Mouse (Mus musculus): ENCODE data around the gene Il2rb. TPM values are rescaled to one million over a fixed set of nuclear protein-coding genes. Genes with fewer than 3 reads are reported as not detected.
A peak's percentile ranks its signal among the peaks of the same experiment; 100 is the strongest.

The Il2rb gene
- total RNA-seq, 1 experiment: 0.62 TPM

GRCm38 (mm10) chr15:78436380-78437192 is 58.5 kb downstream of the Il2rb start:
- H3K27ac ChIP-seq (ENCODE audit: insufficient read depth, low read depth, low read length, poor library complexity, severe bottlenecking): no peak overlapping the region
- H3K9ac ChIP-seq (ENCODE audit: insufficient read depth, low read depth, low read length, poor library complexity, severe bottlenecking): no peak overlapping the region
- DNase-seq (ENCODE audit: low read depth, low spot score): no peak
- in situ Hi-C loops (cut with MboI; ENCODE audit: low sequenced_read_pairs in 2 of 2, unreplicated experiment in 2 of 2): no loop called here
- H3K36me3 ChIP-seq (ENCODE audit: control insufficient read depth, insufficient read depth, low read length, poor library complexity, severe bottlenecking): peaks cover 13% of the 10 kb centered on the region; the same call in 1 of the 2 replicates
- H3K4me1 ChIP-seq (ENCODE audit: control insufficient read depth in 2 of 2, insufficient read depth in 2 of 2, low read length in 2 of 2, poor library complexity in 1 of 2): peaks cover 0 to 19% of the 10 kb centered on the region in 2 experiments; a peak in 2 of 4 replicates
- TF ChIP-seq ZNF384 (IDR thresholded peaks at IDR 0.05; ENCODE audit: low read depth, low read length) (no peak), CHD2 (IDR thresholded peaks at IDR 0.05; ENCODE audit: low read depth, low read length) (no peak), ZC3H11A (IDR thresholded peaks at IDR 0.05; ENCODE audit: borderline replicate concordance, low read depth, low read length) (no peak), HCFC1 (IDR thresholded peaks at IDR 0.05; ENCODE audit: borderline replicate concordance, insufficient read depth, low read length) (no peak), MAFK (IDR thresholded peaks at IDR 0.05; ENCODE audit: insufficient read depth, low read depth, low read length) (no peak)
- peak overlapping the region; percentile 28 to 44; a peak in 3 of 4 replicates for H3K4me3 ChIP-seq (ENCODE audit: insufficient read depth in 1 of 2, low read depth in 1 of 2, low read length in 2 of 2, poor library complexity in 1 of 2, severe bottlenecking in 1 of 2)
- no peaks in the 10 kb centered on the region for H3K9me3 ChIP-seq (ENCODE audit: control insufficient read depth, insufficient read depth, low read depth, low read length)

GRCm38 (mm10) chr15:78435681-78436080 is 59.4 kb downstream of the Il2rb start:
- in situ Hi-C loops (cut with MboI; ENCODE audit: low sequenced_read_pairs in 2 of 2, unreplicated experiment in 2 of 2): no loop called here
- no peak for TF ChIP-seq ZC3H11A (IDR thresholded peaks at IDR 0.05; ENCODE audit: borderline replicate concordance, low read depth, low read length)
- TF ChIP-seq MAFK (IDR thresholded peaks at IDR 0.05; ENCODE audit: insufficient read depth, low read depth, low read length): no peak
- TF ChIP-seq HCFC1 (IDR thresholded peaks at IDR 0.05; ENCODE audit: borderline replicate concordance, insufficient read depth, low read length): no peak
- TF ChIP-seq CHD2 (IDR thresholded peaks at IDR 0.05; ENCODE audit: low read depth, low read length): no peak
- TF ChIP-seq ZNF384 (IDR thresholded peaks at IDR 0.05; ENCODE audit: low read depth, low read length): no peak
- Histone ChIP-seq H3K4me1 (ENCODE audit: control insufficient read depth in 2 of 2, insufficient read depth in 2 of 2, low read length in 2 of 2, poor library complexity in 1 of 2) (peaks cover 0 to 20% of the 10 kb centered on the region in 2 experiments; a peak in 2 of 4 replicates), H3K27ac (ENCODE audit: insufficient read depth, low read depth, low read length, poor library complexity, severe bottlenecking) (no peak overlapping the region), H3K9me3 (ENCODE audit: control insufficient read depth, insufficient read depth, low read depth, low read length) (no peaks in the 10 kb centered on the region), H3K36me3 (ENCODE audit: control insufficient read depth, insufficient read depth, low read length, poor library complexity, severe bottlenecking) (peaks cover 13% of the 10 kb centered on the region; the same call in 1 of the 2 replicates), H3K9ac (ENCODE audit: insufficient read depth, low read depth, low read length, poor library complexity, severe bottlenecking) (no peak overlapping the region), H3K4me3 (ENCODE audit: insufficient read depth in 1 of 2, low read depth in 1 of 2, low read length in 2 of 2, poor library complexity in 1 of 2, severe bottlenecking in 1 of 2) (no peak overlapping the region)
- no peak for DNase-seq (ENCODE audit: low read depth, low spot score)

GRCm38 (mm10) chr15:78434896-78435520 is 60.1 kb downstream of the Il2rb start:
- Histone ChIP-seq H3K4me3 (ENCODE audit: insufficient read depth in 1 of 2, low read depth in 1 of 2, low read length in 2 of 2, poor library complexity in 1 of 2, severe bottlenecking in 1 of 2) (no peak overlapping the region), H3K27ac (ENCODE audit: insufficient read depth, low read depth, low read length, poor library complexity, severe bottlenecking) (no peak overlapping the region), H3K9ac (ENCODE audit: insufficient read depth, low read depth, low read length, poor library complexity, severe bottlenecking) (no peak overlapping the region), H3K4me1 (ENCODE audit: control insufficient read depth in 2 of 2, insufficient read depth in 2 of 2, low read length in 2 of 2, poor library complexity in 1 of 2) (peaks cover 0 to 20% of the 10 kb centered on the region in 2 experiments; a peak in 2 of 4 replicates), H3K36me3 (ENCODE audit: control insufficient read depth, insufficient read depth, low read length, poor library complexity, severe bottlenecking) (peaks cover 13% of the 10 kb centered on the region; the same call in 1 of the 2 replicates), H3K9me3 (ENCODE audit: control insufficient read depth, insufficient read depth, low read depth, low read length) (no peaks in the 10 kb centered on the region)
- in situ Hi-C loops (cut with MboI; ENCODE audit: low sequenced_read_pairs in 2 of 2, unreplicated experiment in 2 of 2): no loop called here
- TF ChIP-seq MAFK (IDR thresholded peaks at IDR 0.05; ENCODE audit: insufficient read depth, low read depth, low read length) (no peak), ZC3H11A (IDR thresholded peaks at IDR 0.05; ENCODE audit: borderline replicate concordance, low read depth, low read length) (peak; percentile 34; the same call in 1 of the 2 replicates), ZNF384 (IDR thresholded peaks at IDR 0.05; ENCODE audit: low read depth, low read length) (no peak), CHD2 (IDR thresholded peaks at IDR 0.05; ENCODE audit: low read depth, low read length) (no peak), HCFC1 (IDR thresholded peaks at IDR 0.05; ENCODE audit: borderline replicate concordance, insufficient read depth, low read length) (no peak)
- no peak for DNase-seq (ENCODE audit: low read depth, low spot score)

- TF ChIP-seq HCFC1 (IDR thresholded peaks at IDR 0.05; ENCODE audit: borderline replicate concordance, insufficient read depth, low read length) (no peak), ZC3H11A (IDR thresholded peaks at IDR 0.05; ENCODE audit: borderline replicate concordance, low read depth, low read length) (no peak), CHD2 (IDR thresholded peaks at IDR 0.05; ENCODE audit: low read depth, low read length) (no peak), MAFK (IDR thresholded peaks at IDR 0.05; ENCODE audit: insufficient read depth, low read depth, low read length) (no peak), ZNF384 (IDR thresholded peaks at IDR 0.05; ENCODE audit: low read depth, low read length) (no peak)
- in situ Hi-C loops (cut with MboI; ENCODE audit: low sequenced_read_pairs in 2 of 2, unreplicated experiment in 2 of 2): no loop called here
- H3K36me3 ChIP-seq (ENCODE audit: control insufficient read depth, insufficient read depth, low read length, poor library complexity, severe bottlenecking): peaks cover 13% of the 10 kb centered on the region; the same call in 1 of the 2 replicates
- H3K4me3 ChIP-seq (ENCODE audit: insufficient read depth in 1 of 2, low read depth in 1 of 2, low read length in 2 of 2, poor library complexity in 1 of 2, severe bottlenecking in 1 of 2): no peak overlapping the region
- H3K4me1 ChIP-seq (ENCODE audit: control insufficient read depth in 2 of 2, insufficient read depth in 2 of 2, low read length in 2 of 2, poor library complexity in 1 of 2): peaks cover 0 to 9% of the 10 kb centered on the region in 2 experiments; a peak in 2 of 4 replicates
- no peak overlapping the region for H3K27ac ChIP-seq (ENCODE audit: insufficient read depth, low read depth, low read length, poor library complexity, severe bottlenecking)
- no peaks in the 10 kb centered on the region for H3K9me3 ChIP-seq (ENCODE audit: control insufficient read depth, insufficient read depth, low read depth, low read length)
- DNase-seq (ENCODE audit: low read depth, low spot score): no peak
- H3K9ac ChIP-seq (ENCODE audit: insufficient read depth, low read depth, low read length, poor library complexity, severe bottlenecking): no peak overlapping the region
These were observed 63.4 kb downstream of the Il2rb start for GRCm38 (mm10) chr15:78431541-78432121.

Measured in ES-E14 (cell line).